Mouse (Mus musculus): ENCODE measurements around the gene Llph. TPM values are rescaled to one million over a fixed set of nuclear protein-coding genes. Genes with fewer than 3 reads are reported as not detected.

Llph gene
- total RNA-seq (2023), result 40.6 TPM

GRCm38 (mm10) chr10:120226871-120227661 is at the start of gene Llph:
Gene Llph, plus strand, starts transcription at chr10:120227070.

GRCm38 (mm10) chr10:120201131-120201921 is 25.5 kb upstream of the Llph start, which contains the start of gene Tmbim4:
Gene Tmbim4, plus strand, starts transcription at chr10:120201590.

GRCm38 (mm10) chr10:120201961-120202402 is 24.9 kb upstream of the Llph start, which contains the start of gene Irak3:
Gene Irak3, minus strand, starts transcription at chr10:120202130.

Other genes with a start within 250 kb of the Llph start
- gene Helb, start 114.1 kb upstream of the Llph start, total RNA-seq (2023), result 43.9 TPM
- 37.5 TPM for gene Tmbim4, start 25.5 kb upstream of the Llph start, total RNA-seq (2023)
- 12.0 TPM for gene Irak3, start 24.9 kb upstream of the Llph start, total RNA-seq (2023)
- gene Hmga2, start 249.4 kb downstream of the Llph start, total RNA-seq (2023), result 0.24 TPM

All from CD4-positive naive resting alpha-beta T cell, adult 57 days (primary cell).